Mouse (Mus musculus): Measurements from ENCODE around the gene Sult1c1. TPM values are rescaled to one million over a fixed set of nuclear protein-coding genes. Genes with fewer than 3 reads are reported as not detected.
"Not testable (repeated sequence)": the region's sequence is repeated elsewhere in the genome, so short reads cannot be mapped to it uniquely, and the experiment has no call there.

The Sult1c1 gene
- not detected in 2 replicates for polyA plus RNA-seq (2015; fragmentation: Nextera tagmentation; extraction: Ambion mirVana)

- Histone ChIP-seq H3K4me1 (replicated peaks) (no peaks in the 10 kb centered on the region), H3K4me2 (no peak within 1 kb of the TSS), H3K27me3 (no peaks in the 10 kb centered on the region), H3K9me3 (replicated peaks) (peaks cover 3% of the 10 kb centered on the region; the same call in 1 of the 2 replicates), H3K9ac (no peak within 1 kb of the TSS), H3K36me3 (replicated peaks) (no peaks in the 10 kb centered on the region), H3K27ac (replicated peaks) (no peak within 1 kb of the TSS), H3K4me3 (replicated peaks) (no peak within 1 kb of the TSS)
- ATAC-seq (ENCODE audit: insufficient read depth), result no peak
- 58% methylated on average over 6 of the region's 6 CpGs for WGBS (ENCODE audit: insufficient replicate concordance)
Observed at GRCm38 (mm10) chr17:53990574-53990973, at the start of gene Sult1c1. Sult1c1 (minus strand) TSS chr17:53990674.

- Histone ChIP-seq H3K4me2 (no peak overlapping the region), H3K27ac (replicated peaks) (no peak overlapping the region), H3K36me3 (replicated peaks) (no peaks in the 10 kb centered on the region), H3K4me1 (replicated peaks) (no peaks in the 10 kb centered on the region), H3K4me3 (replicated peaks) (no peak overlapping the region), H3K27me3 (no peaks in the 10 kb centered on the region), H3K9me3 (replicated peaks) (no peaks in the 10 kb centered on the region), H3K9ac (no peak overlapping the region)
- WGBS (ENCODE audit: insufficient replicate concordance), result 16% methylated on average over 1 of the region's 1 CpGs
- ATAC-seq (ENCODE audit: insufficient read depth), result no peak
Observed at GRCm38 (mm10) chr17:54014204-54014603, 23.7 kb upstream of the Sult1c1 start.

GRCm38 (mm10) chr17:54011196-54011595, 20.7 kb upstream of the Sult1c1 start:
- H3K4me3 ChIP-seq (replicated peaks), result no peak overlapping the region
- no peaks in the 10 kb centered on the region for H3K36me3 ChIP-seq (replicated peaks)
- H3K4me2 ChIP-seq, result no peak overlapping the region
- no peaks in the 10 kb centered on the region for H3K27me3 ChIP-seq
- ATAC-seq (ENCODE audit: insufficient read depth), result no peak
- no peaks in the 10 kb centered on the region for H3K4me1 ChIP-seq (replicated peaks)
- no peak overlapping the region for H3K27ac ChIP-seq (replicated peaks)
- H3K9me3 ChIP-seq (replicated peaks), result no peaks in the 10 kb centered on the region
- H3K9ac ChIP-seq, result no peak overlapping the region

GRCm38 (mm10) chr17:54010536-54010935, 20.1 kb upstream of the Sult1c1 start:
- H3K27ac ChIP-seq (replicated peaks); ATAC-seq (ENCODE audit: insufficient read depth); H3K4me3 ChIP-seq (replicated peaks); H3K9me3 ChIP-seq (replicated peaks); H3K9ac ChIP-seq; H3K4me2 ChIP-seq; H3K27me3 ChIP-seq; H3K36me3 ChIP-seq (replicated peaks); H3K4me1 ChIP-seq (replicated peaks): not testable (repeated sequence)
- 27% methylated on average over 1 of the region's 1 CpGs for WGBS (ENCODE audit: insufficient replicate concordance)

- no peak overlapping the region for H3K27ac ChIP-seq (replicated peaks)
- 47% methylated on average over 4 of the region's 4 CpGs for WGBS (ENCODE audit: insufficient replicate concordance)
- ATAC-seq (ENCODE audit: insufficient read depth), result no peak
Observed at GRCm38 (mm10) chr17:54003522-54003921, 13.0 kb upstream of the Sult1c1 start.

GRCm38 (mm10) chr17:53973606-53974005, 16.9 kb downstream of the Sult1c1 start:
- H3K36me3 ChIP-seq (replicated peaks), result no peaks in the 10 kb centered on the region
- ATAC-seq (ENCODE audit: insufficient read depth), result no peak
- no peak overlapping the region for H3K9ac ChIP-seq
- H3K27ac ChIP-seq (replicated peaks), result no peak overlapping the region
- 62% methylated on average over 4 of the region's 4 CpGs for WGBS (ENCODE audit: insufficient replicate concordance)
- no peaks in the 10 kb centered on the region for H3K27me3 ChIP-seq
- H3K4me1 ChIP-seq (replicated peaks), result no peaks in the 10 kb centered on the region
- no peak overlapping the region for H3K4me3 ChIP-seq (replicated peaks)
- no peak overlapping the region for H3K4me2 ChIP-seq
- no peaks in the 10 kb centered on the region for H3K9me3 ChIP-seq (replicated peaks)

More at GRCm38 (mm10) chr17:54003522-54003921, 13.0 kb upstream of the Sult1c1 start:
- no peaks in the 10 kb centered on the region for H3K36me3 ChIP-seq (replicated peaks)
- no peaks in the 10 kb centered on the region for H3K4me1 ChIP-seq (replicated peaks)
- no peak overlapping the region for H3K4me2 ChIP-seq
- no peaks in the 10 kb centered on the region for H3K27me3 ChIP-seq
- no peak overlapping the region for H3K9ac ChIP-seq
- H3K4me3 ChIP-seq (replicated peaks), result no peak overlapping the region
- H3K9me3 ChIP-seq (replicated peaks), result no peaks in the 10 kb centered on the region

- no peak for ATAC-seq (ENCODE audit: insufficient read depth)
- no peak overlapping the region for H3K4me3 ChIP-seq (replicated peaks)
- 73% methylated on average over 19 of the region's 19 CpGs for WGBS (ENCODE audit: insufficient replicate concordance)
Observed at GRCm38 (mm10) chr17:53941569-53942162, 48.8 kb downstream of the Sult1c1 start.

GRCm38 (mm10) chr17:53940726-53941125, 49.7 kb downstream of the Sult1c1 start:
- no peak overlapping the region for H3K4me2 ChIP-seq
- no peak overlapping the region for H3K9ac ChIP-seq
- H3K27me3 ChIP-seq, result no peaks in the 10 kb centered on the region
- no peak overlapping the region for H3K4me3 ChIP-seq (replicated peaks)
- H3K9me3 ChIP-seq (replicated peaks), result no peaks in the 10 kb centered on the region; the same call in 1 of the 2 replicates
- no peak for ATAC-seq (ENCODE audit: insufficient read depth)
- no peaks in the 10 kb centered on the region for H3K36me3 ChIP-seq (replicated peaks)
- 73% methylated on average over 8 of the region's 8 CpGs for WGBS (ENCODE audit: insufficient replicate concordance)
- H3K27ac ChIP-seq (replicated peaks), result no peak overlapping the region
- H3K4me1 ChIP-seq (replicated peaks), result no peaks in the 10 kb centered on the region

More at GRCm38 (mm10) chr17:53941569-53942162, 48.8 kb downstream of the Sult1c1 start:
- Histone ChIP-seq H3K27me3 (no peaks in the 10 kb centered on the region), H3K4me1 (replicated peaks) (no peaks in the 10 kb centered on the region), H3K4me2 (no peak overlapping the region), H3K27ac (replicated peaks) (no peak overlapping the region), H3K9me3 (replicated peaks) (no peaks in the 10 kb centered on the region; the same call in 1 of the 2 replicates), H3K36me3 (replicated peaks) (no peaks in the 10 kb centered on the region), H3K9ac (no peak overlapping the region)

Other genes starting within 250 kb of the Sult1c1 start
- gene Sult1c2, start 144.3 kb downstream of the Sult1c1 start, polyA plus RNA-seq (2015; fragmentation: Nextera tagmentation; extraction: Ambion mirVana), result not detected in 2 replicates

Measured in liver, embryonic 15.5 days (tissue).